Mouse (Mus musculus) gastrocnemius, postnatal 36 days (tissue): ENCODE measurements around the gene Zfp36. TPM values are rescaled to one million over a fixed set of nuclear protein-coding genes. Genes with fewer than 3 reads are reported as not detected.

Experiments used
- DNase-seq, 2 experiments: peaks; one replicate each; pipeline ENCODE4 v3.0.0; 2022
- intact Hi-C: fragments of 180-260 bp; cut with DNase I; formaldehyde crosslinking; loops from one replicate; pipeline ENCODE4 v1.15.1; 2025
- total RNA-seq, 2 experiments: library from RNA; stranded (reverse); gene quantifications; 2 replicates each; pipeline ENCODE4 v1.2.3; 2021

Zfp36 gene
- total RNA-seq, 2 experiments from 2014 or later = 6.1 to 20.5 TPM

DNA sequence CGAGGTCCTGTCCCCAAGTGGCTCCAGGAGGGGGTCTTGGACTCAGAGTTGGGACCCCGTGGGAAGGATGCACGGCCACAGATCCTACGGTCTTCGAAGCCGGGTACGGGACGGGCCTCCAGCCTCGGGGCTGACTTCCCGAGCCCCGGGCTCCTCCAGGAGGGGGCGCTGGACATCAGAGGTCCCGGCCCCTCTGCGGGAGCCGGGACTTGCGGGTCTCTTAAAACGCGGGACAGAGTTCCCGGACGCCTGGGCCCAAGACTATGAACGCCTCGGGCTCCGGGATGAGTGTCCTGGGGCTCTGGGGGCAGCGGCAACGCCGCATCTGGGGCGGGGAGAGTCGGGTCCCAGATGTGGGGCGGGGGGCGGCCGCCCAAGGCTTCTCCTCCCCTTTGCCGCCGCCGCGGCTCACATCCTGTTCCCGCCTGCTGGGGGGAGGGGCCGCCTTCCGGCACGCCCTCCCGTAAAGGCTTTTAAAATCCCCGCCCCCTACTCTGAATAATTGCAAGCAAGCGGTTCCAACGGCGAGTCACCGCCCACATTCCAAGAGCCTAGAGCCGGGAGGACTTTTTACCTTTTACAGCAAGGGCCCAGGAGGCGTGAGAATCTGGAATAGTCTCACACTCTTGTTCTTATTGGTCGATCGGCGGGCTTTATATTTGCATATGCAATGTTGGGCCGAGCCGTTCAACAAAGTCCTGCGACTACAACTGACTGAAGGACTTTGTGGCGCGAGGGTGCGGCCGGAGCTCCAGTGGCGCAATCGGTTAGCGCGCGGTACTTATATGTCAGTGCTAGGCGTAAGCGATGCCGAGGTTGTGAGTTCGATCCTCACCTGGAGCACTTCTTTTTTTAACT lies 7.6 kb downstream of the Zfp36 start, which contains the start of gene Plekhg2:
Gene Plekhg2, minus strand, starts transcription at position 349 of the 858 bp plus-strand sequence.
- intact Hi-C loops = loop anchor here (1.0 kb wide), 1 partner anchor 14 kb away; no protein-coding TSS in a partner anchor
- peak; percentile 96 to 99 for DNase-seq

- intact Hi-C loops = no loop called here
- DNase-seq = peak in 1 of 2 experiments; percentile 74
These were observed 8.5 kb downstream of the Zfp36 start for GRCm38 (mm10) chr7:28371514-28371989.

- no peak for DNase-seq
- intact Hi-C loops = no loop called here
These were observed 9.0 kb downstream of the Zfp36 start for GRCm38 (mm10) chr7:28370977-28371513.

- intact Hi-C loops = no loop called here
- no peak for DNase-seq
These were observed 10.0 kb downstream of the Zfp36 start for GRCm38 (mm10) chr7:28370051-28370450.

DNA sequence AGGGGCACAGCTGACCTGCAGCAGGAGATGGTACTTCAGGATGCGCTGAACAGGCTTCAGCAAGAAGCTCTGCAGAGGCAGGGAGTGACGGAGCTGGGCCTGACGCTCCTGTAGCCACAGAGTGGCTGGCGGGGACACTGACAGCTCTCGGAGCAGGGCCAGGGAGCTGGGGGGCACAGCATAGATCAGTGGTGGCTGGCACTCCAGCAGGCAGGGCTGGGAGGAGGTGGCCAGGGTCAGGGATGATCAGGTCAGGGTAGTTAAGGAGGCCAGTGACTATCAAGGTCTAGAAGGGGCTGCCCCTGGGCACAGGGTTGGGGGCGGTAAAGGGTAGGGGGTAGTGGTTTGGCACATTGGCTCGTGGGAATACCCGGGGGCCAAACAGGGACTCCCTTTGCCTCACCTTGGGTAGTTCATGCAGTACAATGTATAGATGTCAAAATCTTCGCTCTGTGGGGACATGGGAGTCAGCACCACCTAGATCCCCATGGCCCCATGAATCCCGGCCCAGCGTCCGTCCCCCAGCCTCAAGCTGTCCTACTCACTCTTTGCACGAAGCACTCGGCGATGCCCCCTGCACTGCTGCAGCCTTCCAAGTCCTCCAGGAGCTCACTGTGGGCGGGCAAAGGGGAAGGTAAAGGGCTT lies 11.7 kb downstream of the Zfp36 start:
- intact Hi-C loops = no loop called here
- no peak for DNase-seq

GRCm38 (mm10) chr7:28367663-28368275 lies 12.3 kb downstream of the Zfp36 start:
- DNase-seq = no peak
- intact Hi-C loops = no loop called here

- no peak for DNase-seq
- intact Hi-C loops = no loop called here
These were observed 17.5 kb downstream of the Zfp36 start for GRCm38 (mm10) chr7:28362441-28363060.

- intact Hi-C loops = no loop called here
- DNase-seq = no peak
These were observed 18.3 kb downstream of the Zfp36 start for GRCm38 (mm10) chr7:28361647-28362341.

DNA sequence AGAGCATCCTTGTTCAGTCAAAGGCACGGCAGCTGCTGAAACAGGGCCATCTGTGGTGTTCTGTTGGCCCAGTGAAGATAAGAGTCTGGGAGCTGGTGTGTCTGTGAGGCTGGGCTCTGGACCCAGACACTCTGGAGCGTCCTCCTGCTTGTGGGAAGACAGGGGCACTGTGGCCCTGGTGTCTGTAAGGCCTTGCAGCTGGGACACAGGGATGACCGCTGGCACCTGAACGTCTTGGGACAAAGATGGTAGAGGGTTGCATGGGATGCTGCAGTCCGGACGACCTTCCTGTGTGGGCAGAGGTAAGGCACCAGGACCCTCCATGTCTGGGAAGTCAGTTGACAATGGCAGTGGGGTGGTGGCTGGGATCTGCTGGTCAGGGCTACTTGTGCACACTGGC lies 19.8 kb downstream of the Zfp36 start:
- DNase-seq = no peak
- intact Hi-C loops = no loop called here

- DNase-seq = no peak
- intact Hi-C loops = no loop called here
These were observed 20.2 kb downstream of the Zfp36 start for GRCm38 (mm10) chr7:28359854-28360253.

GRCm38 (mm10) chr7:28358431-28358830 lies 21.6 kb downstream of the Zfp36 start:
- intact Hi-C loops = no loop called here
- no peak for DNase-seq

- intact Hi-C loops = no loop called here
- no peak for DNase-seq
These were observed 22.1 kb downstream of the Zfp36 start for GRCm38 (mm10) chr7:28357984-28358383.

GRCm38 (mm10) chr7:28356981-28357380 lies 23.1 kb downstream of the Zfp36 start:
- DNase-seq = no peak
- intact Hi-C loops = no loop called here

DNA sequence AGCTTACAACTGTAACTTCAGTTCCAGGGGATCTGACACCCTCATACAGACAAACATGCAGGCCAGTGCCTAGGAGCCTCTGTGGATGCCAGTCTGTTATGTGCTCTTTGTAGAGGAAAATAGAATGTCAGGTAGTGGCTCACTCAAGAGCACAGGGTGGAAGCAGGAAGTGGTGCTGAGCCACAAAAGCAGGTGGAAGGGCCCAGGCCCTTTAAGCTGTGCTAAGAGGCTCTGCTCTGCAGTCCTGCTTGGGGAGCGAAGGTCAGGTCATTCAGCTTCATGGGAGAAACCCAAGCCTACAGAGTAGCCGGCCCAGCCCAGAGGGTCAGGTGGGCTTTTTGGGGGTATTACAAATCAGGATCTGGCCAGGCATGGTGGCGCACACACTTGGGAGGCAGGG lies 24.8 kb downstream of the Zfp36 start:
- intact Hi-C loops = no loop called here

DNA sequence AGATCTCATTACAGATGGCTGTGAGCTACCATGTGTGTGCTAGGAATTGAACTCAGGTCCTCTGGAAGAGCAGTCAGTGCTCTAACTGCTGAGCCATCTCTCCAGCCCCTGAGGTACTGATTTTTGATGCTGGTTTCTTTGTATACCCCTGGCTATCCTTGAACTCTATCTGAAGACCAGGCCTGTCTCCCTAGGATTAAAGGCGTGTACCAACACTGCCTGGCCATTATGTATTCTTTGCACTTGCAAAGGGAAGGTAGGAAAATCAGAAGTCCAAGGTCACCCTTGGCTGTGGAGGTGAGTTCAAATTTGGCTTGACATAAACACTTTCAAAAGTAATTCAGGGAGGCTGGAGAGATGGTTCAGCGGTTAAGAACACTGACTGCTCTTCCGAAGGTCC lies 25.5 kb downstream of the Zfp36 start:
- DNase-seq = no peak
- intact Hi-C loops = no loop called here

More for the DNA sequence above, 24.8 kb downstream of the Zfp36 start:
- no peak for DNase-seq

- no peak for DNase-seq
- intact Hi-C loops = no loop called here
These were observed 25.9 kb downstream of the Zfp36 start for GRCm38 (mm10) chr7:28354113-28354581.

DNA sequence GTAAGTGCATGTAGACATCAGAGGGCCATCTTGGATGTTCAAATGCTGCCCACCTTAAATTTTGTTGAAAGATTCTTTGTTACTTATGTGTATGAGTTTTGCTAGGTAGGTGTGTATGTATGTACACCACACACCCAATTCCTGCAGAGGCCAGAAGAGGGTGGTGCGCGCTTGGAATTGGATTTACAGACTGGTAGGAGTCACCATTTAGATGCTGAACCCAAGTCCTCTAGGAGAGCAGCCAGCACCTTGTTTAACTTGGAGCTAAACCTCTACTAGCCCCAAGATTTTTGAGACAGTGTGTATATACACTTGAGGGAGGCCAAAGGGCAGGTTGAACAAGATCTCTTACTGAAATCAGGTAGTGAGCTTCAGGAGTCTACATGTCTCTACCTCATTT lies 26.8 kb downstream of the Zfp36 start:
- DNase-seq = no peak
- intact Hi-C loops = no loop called here

- intact Hi-C loops = no loop called here
- no peak for DNase-seq
These were observed 28.3 kb downstream of the Zfp36 start for GRCm38 (mm10) chr7:28351676-28352191.

DNA sequence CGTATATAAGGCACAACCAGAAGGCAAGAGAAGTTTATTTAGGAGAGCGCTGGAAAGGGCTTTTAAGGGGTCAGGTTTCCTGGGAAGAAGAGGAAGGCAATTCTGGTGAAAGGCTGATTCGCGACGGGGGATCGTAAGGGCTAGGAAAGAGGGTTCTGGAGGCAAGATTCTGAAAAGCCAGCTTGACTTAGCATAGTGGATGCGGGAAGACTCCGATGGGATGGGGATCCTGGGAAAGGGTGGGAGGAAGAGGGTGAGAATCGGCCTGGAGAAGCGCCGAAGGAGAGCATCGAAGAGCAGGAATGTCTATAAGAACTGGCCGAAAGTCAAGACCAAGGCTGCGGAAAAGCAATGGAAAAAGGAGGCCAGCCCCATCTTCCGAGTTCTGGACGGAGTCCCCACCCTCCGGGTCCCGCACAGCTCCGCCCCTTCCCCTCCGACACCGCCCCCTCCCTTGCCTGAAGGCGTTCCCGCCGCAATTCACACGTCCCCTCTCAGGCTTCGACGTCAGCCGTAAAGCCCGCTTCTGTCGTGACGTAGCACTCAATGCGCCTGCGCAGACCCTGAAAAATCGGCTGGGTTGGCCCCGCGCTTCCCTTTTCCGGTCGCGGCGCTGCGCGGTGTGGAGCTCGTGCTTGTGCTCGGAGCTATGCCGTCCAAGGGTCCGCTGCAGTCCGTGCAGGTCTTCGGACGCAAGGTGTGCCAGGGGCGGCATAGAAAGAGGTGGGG lies 29.7 kb downstream of the Zfp36 start, which contains the start of gene Rps16:
Gene Rps16, plus strand, starts transcription at position 498 of the 729 bp plus-strand sequence.
- peak; percentile 97 to 98 for DNase-seq
- intact Hi-C loops = no loop called here
